Mouse (Mus musculus): ENCODE data around the gene C9. TPM values are rescaled to one million over a fixed set of nuclear protein-coding genes. Genes with fewer than 3 reads are reported as not detected.

C9 gene
- polyA plus RNA-seq, 1 experiment from 2014 or later = not detected

DNA sequence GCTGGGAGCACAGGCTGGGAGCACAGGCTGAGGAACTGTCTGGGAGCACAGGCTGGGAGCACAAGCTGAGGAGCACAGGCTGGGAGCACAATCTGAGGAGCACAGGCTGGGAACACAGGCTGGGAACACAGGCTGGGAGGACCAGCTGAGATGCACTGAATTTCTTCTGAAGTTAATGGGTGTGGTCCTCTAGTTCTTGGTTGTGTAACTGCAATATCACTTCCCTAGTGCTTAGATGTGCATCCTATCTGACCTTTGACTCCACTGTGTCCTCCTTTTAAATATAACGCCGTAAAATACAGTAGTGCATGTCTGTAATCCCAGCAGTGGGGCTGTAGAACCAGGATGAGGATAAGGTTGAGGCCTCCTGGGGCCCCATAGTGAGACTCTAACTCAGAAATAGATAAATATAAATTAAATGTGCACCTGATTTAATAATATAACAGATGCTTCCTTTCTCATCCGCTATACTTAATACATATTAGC is 88.8 kb downstream of the C9 start:
- H3K9me3 ChIP-seq (ENCODE audit: control insufficient read depth, low read length) = no peaks in the 10 kb centered on the region
- H3K36me3 ChIP-seq (ENCODE audit: control insufficient read depth, insufficient read depth, low read length) = no peaks in the 10 kb centered on the region
- ATAC-seq (ENCODE audit: low FRiP score, low TSS enrichment) = no peak
- H3K27ac ChIP-seq (replicated peaks; ENCODE audit: low read depth, low read length) = no peak overlapping the region
- H3K4me2 ChIP-seq (ENCODE audit: low read length) = no peak overlapping the region
- H3K4me3 ChIP-seq (replicated peaks; ENCODE audit: low read depth, low read length) = no peak overlapping the region
- no peaks in the 10 kb centered on the region for H3K4me1 ChIP-seq (ENCODE audit: control insufficient read depth, insufficient read depth, low read length)
- no peak for DNase-seq
- 94% methylated on average over 3 of the region's 3 CpGs for WGBS
- H3K9ac ChIP-seq (replicated peaks; ENCODE audit: low read length) = no peak overlapping the region
- H3K27me3 ChIP-seq (ENCODE audit: control insufficient read depth, insufficient read depth, low read length) = no peaks in the 10 kb centered on the region

DNA sequence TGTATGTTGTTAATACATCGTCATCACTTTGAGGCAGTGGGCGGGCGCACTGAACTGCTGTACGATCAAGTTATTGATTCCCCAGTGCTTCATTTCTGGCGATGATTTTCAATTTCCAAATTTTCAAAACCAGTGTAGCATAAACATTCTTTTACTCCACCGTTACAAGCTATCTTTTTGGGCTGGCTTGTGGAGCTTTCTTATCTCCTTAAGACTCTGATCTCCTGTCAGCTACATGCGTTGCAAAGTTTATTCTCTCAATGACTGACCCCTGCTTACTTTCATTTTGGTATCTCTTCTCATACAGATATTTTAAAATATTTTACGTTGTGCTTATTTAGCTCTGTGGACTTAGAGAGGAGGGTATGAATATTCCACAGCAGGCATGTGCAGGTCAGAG is 89.5 kb downstream of the C9 start:
- no peak for DNase-seq
- Histone ChIP-seq H3K4me2 (ENCODE audit: low read length) (no peak overlapping the region), H3K9me3 (ENCODE audit: control insufficient read depth, low read length) (no peaks in the 10 kb centered on the region), H3K9ac (replicated peaks; ENCODE audit: low read length) (no peak overlapping the region), H3K36me3 (ENCODE audit: control insufficient read depth, insufficient read depth, low read length) (no peaks in the 10 kb centered on the region), H3K27ac (replicated peaks; ENCODE audit: low read depth, low read length) (no peak overlapping the region), H3K27me3 (ENCODE audit: control insufficient read depth, insufficient read depth, low read length) (no peaks in the 10 kb centered on the region), H3K4me1 (ENCODE audit: control insufficient read depth, insufficient read depth, low read length) (no peaks in the 10 kb centered on the region), H3K4me3 (replicated peaks; ENCODE audit: low read depth, low read length) (no peak overlapping the region)
- no peak for ATAC-seq (ENCODE audit: low FRiP score, low TSS enrichment)
- WGBS = 93% methylated on average over 8 of the region's 8 CpGs

DNA sequence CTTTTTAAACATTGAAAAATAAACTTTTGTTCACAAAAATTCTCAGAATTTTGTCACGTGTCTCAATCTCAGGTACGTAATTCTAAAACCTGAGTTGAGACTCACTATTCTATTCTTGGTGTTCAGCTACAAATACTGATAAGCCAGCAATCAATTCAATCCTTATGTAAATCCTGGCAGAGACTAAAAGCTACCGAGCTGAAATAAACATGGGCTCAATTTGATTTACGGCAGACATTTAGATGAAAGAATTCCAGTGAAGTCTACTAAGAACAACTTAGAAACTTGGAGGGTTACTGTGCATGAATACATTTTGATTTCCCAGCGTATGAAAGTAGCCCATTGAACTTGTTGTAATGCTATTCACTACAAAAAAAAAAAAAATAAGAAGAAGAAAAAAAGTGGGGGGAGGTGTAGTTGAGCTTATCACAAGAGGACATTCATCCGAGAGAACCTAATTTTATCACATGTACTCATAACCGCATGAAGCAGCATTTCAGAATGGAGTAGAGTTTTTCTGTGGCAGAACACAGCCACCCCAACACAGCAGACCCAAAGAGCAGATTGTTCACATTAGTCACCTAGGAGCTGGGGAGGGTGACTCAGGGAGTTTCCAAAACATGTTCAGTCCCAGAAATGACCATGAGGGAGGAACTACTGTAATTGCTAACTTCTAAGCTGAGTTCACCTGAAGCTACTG is 94.7 kb downstream of the C9 start:
- Histone ChIP-seq H3K27me3 (ENCODE audit: control insufficient read depth, insufficient read depth, low read length) (no peaks in the 10 kb centered on the region), H3K27ac (replicated peaks; ENCODE audit: low read depth, low read length) (no peak overlapping the region), H3K4me1 (ENCODE audit: control insufficient read depth, insufficient read depth, low read length) (no peaks in the 10 kb centered on the region), H3K36me3 (ENCODE audit: control insufficient read depth, insufficient read depth, low read length) (no peaks in the 10 kb centered on the region), H3K9me3 (ENCODE audit: control insufficient read depth, low read length) (no peaks in the 10 kb centered on the region), H3K4me3 (replicated peaks; ENCODE audit: low read depth, low read length) (no peak overlapping the region), H3K9ac (replicated peaks; ENCODE audit: low read length) (no peak overlapping the region), H3K4me2 (ENCODE audit: low read length) (no peak overlapping the region)
- ATAC-seq (ENCODE audit: low FRiP score, low TSS enrichment) = no peak
- no peak for DNase-seq
- 85% methylated on average over 7 of the region's 7 CpGs for whole genome bisulfite sequencing

Other genes with a start within 250 kb of the C9 start
- gene Dab2, start 145.5 kb upstream of the C9 start, polyA plus RNA-seq (2014; fragmentation: Nextera tagmentation; extraction: Ambion mirVana) = 3.9 and 26.2 TPM in 2 replicates
- gene Fyb, start 77.5 kb downstream of the C9 start, polyA plus RNA-seq (2014; fragmentation: Nextera tagmentation; extraction: Ambion mirVana) = 0.67 and 6.1 TPM in 2 replicates